Mouse (Mus musculus) c-Kit-positive CD71-positive TER-119-negative erythroid progenitor cells, embryonic 14.5 days (primary cell): ENCODE measurements around the gene Trnt1.

Source experiments
- DNase-seq: peaks from one replicate; pipeline ENCODE4 v3.0.0-alpha.2; 2013; ENCODE audit warnings: low read depth

The Trnt1 gene

DNA sequence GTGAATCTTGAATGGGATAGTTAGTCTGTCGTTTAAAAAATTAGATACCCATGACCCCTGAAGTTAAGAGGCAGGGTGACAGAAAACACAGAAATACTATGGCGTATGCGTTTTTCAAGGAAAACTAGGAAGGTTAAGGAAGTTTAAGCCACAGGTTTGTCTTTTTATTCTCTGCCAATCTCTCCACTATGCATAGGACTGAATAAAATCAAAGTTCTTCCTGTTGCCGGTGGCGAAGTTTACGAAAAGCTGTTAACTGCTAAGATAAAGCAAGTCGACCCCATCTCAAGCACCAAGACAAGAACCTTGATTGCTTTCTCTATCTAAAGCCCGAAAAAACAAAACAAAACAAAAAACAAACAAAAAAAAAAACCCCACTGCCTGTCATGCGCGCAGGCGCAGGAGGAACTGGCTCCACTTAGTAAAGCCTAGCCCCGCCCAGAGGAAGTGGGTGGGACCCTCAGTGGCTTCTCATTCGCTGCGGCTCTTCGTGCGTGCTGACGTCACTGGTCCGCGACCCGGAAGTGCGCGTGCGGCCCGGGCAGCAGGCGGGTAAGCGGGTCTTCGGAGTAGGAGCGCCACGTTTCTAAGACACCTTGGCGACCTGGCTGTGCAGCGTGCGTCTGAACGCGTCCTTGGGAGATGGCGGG lies at the start of gene Trnt1:
Gene Trnt1 (plus strand): TSS at position 481 of the 650 bp plus-strand sequence.
- peak; percentile 96 for DNase-seq

DNA sequence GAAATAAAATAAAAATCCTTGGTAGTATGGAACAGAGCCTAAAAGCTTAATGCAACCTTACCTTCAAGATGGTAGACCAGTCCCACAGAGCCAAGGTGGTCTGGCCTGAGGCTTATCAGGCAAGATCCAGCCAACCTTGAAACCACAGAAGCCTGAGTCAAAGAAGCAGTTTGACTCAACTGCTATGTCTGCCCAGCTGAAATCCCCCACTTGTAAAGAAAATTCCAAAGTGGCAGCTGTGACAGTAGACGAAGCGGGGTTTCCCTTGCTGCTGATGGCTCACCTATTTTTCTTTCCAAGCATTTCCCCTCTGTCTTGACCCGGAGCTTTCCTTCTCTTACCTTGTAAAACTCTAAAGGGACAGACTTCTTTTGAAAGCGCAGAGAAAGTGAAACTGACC lies 43.3 kb upstream of the Trnt1 start:
- no peak for DNase-seq

DNA sequence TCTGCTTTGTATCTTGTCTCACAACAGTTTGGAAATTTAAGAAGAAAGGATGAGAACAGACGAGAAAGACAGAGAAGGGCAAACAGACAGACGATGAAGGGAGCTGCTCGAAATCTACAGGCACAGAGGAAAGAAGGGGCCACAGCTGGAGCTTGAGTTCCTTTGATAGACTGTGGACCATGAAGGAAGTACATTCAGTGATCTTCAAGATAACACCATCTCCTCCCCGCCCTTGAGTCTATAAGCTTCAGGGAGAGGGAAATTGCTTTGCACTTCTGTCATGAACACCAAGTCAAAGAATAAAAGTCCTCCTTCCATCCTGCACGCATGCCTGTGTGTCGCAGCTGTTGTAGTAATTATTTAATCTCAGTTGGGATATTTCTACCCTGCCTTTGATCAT lies 42.8 kb upstream of the Trnt1 start:
- DNase-seq, result no peak

DNA sequence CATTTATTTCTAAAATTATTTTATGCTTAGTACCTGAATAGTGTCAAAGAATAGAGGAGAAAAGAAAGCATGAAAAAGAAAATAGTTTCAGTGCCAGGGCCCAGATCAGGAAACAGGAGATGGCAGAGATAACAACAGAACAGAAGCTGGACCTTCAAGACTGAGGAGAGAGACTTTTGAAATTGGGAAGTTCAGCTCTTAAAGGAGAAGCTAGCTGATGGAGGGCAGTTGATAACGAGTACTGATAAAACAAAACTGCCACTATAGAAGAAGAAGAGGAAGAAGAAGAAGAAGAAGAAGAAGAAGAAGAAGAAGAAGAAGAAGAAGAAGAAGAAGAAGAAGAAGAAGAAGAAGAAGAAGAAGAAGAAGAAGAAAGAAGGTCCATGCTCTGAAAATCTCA lies 41.2 kb upstream of the Trnt1 start:
- no peak for DNase-seq

DNA sequence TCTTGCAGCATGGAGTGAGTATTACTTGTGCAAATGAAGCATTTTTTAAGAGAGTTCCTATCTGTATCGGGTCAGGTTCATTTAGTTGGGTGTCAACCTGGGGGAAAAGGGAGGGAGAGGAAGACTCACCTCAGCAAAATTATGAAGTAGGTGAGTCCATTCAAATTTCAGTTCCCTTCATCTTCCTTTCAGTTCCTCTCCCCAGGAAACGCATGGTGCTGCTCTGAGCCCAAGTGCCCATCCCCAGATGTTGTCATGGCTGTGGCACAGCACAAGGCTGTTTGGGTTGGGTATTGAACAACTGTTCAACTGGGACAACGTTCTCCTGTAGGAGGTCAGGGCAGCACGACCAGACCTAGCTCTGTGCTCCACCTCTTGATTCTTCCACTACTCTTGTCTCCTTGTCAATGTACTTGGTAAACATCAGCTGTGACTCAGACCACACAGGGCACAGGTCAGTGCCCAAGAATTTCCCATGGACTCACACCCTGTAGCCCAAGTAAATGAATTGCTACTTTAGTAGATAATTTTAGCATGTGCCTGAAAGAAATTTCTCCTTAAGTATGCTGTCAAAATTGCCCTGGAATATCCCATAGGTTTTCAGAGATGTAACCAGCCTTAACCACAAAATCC lies 39.1 kb upstream of the Trnt1 start:
- no peak for DNase-seq

DNA sequence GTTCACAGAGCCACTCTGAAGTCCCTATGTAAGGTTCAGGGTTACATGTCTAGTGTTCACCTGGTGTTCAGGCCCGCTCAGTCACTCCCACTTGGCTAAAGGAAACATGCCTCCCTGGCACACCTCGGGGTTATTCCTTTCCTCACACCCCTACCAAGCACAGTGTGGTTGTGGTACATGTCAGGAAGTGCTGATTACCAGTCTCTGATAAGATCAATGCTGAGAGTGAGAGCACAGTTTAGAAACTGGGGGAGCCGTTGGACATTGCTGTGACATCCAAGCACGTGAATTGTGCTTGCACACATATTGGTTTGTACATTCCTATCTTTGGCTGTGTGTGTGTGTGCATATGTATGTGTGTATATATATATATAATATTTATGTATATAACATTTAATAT lies 36.4 kb upstream of the Trnt1 start:
- DNase-seq, result no peak

DNA sequence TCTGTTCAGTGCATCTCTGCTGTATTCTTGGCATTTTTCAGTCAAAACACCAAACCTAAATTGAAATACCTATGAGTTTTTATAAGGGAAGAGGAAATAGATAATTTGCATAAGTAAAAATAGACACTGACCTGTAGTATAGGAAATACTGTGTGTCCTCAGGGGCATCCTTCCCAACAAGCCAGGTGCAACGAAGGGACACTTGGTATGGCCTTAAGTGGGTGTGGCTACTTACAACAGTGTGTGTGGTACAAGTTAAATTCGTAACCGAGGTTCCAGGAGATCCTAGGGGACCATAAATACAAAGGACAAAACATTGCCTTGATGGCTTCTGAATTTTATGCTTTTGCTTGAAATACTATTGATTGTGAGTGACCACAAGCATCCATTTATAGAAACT lies 30.7 kb upstream of the Trnt1 start:
- no peak for DNase-seq

DNA sequence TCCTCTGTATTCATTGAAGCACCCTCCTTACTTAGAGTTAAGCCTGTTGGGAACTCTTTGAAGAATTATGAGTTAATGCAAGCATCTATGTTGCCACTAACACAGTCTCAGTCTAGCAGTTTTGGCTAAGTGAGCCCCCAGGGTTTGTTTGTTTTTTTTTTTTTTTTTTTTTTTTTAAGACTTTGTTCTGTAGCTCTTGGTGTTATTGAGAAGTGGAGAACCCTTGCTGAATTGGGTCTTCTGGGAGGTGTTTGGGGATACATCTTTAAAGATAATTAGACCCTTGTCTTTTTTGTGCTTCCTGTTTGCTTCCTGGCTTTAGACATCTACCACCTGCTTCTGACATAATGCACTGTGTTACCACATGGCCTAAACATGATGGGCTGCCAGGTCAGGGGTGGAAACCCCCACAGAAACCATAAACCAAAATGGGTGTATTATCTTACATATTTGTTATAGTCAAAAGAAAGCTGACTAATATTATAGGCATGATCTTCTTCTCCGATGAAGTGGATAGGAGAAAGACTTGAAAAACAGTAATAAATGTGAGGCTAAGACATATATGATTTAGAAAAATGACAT lies 28.6 kb upstream of the Trnt1 start:
- no peak for DNase-seq

DNA sequence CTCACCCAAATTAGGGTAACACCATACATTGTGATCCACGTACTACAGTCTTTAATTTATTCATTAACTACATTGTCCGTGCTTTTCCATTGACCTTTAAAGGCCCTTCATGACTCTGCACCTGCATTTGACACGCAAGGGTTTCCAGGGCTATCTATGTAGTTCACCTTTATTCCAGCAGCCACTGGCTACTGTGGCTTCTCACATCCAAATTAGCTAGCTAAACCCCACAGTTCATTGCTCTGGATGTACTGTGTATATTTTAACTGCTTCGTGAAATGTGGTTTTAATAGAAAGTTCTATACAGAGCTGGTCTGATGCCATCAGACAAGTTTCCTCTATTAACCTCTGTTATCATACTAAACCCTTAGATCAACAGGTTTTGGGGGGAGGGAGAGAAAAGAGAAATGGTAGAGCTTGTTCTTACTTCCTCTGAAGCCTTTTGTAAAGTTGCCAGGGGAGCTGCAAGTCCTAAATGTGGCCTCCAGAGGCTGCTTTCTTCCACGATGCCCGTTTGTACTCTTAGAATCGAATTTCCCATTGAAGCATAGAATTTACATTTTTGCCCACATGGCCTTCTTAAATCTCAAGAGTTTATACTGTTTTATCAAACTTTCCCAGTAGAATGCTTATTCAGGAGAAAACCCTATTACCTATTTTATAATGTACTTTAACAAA lies 25.2 kb upstream of the Trnt1 start:
- DNase-seq, result no peak

DNA sequence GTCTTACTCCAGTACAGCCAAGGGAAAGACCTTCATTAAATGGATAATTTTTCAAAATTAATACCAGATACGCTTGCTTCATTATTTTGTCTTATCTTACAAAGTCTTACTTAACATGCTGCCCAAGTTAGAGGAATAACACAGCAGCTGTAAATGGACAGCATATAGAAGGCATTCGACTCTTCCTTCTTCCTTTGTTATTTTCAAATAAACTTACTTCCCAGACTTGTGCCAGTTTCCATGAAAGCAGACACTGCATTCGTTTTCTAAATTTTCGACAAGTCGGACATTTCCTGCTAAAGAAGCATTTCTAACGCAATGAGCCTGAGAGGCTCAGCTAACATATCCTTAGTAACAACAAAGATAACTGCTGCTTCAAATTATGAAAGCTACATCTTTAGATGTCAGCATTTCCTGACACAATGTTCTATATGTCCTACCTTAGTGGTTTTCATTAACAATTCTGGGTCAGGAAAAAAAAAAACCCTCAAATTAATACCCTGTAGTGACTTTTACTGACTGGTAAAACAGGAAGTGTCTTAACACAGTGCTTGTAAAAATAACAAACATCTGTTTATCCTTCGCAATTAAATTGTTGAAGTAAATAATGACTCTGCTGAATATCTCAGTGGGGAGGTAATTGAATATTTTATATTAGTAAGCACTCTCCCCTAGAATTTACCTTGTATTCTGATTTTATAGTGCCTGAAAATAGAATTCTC lies 23.1 kb upstream of the Trnt1 start:
- DNase-seq, result no peak

DNA sequence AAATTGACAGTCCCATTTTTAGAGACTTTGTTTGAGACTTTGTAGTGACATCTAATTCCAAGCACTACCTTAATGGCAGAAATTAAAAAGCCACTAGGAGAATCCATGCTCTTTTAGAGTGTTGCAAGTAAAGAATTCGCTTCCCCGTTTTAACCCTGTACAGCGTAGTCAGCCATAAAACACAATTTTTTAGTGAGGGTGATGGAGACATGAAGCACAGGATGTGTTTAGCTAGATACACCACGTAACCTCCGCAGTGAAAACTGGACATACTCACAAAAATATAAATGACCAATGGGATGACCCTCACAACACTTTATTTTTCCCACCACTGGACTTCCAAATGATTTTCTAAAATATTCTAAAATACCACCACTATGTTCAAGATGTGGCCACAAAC lies 21.7 kb upstream of the Trnt1 start:
- DNase-seq, result no peak

DNA sequence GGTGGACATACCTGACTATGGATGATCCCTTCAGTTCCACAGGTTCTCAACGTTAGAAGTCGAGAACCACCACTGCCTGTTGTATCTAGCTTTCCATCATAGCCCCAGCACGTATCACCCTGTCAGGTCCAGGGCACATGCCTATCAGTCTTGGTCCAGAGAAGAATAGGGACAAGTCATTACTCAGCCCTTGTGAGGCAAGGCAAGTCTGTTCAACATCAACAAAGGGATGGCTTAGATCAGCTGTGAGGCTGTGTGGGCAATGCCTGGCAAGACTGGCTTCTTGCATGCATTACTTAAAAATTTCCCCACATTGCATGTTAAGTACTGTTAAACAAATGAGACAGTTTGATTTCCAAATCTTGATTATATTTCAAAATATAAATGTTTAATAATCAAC lies 21.1 kb upstream of the Trnt1 start:
- DNase-seq, result no peak

DNA sequence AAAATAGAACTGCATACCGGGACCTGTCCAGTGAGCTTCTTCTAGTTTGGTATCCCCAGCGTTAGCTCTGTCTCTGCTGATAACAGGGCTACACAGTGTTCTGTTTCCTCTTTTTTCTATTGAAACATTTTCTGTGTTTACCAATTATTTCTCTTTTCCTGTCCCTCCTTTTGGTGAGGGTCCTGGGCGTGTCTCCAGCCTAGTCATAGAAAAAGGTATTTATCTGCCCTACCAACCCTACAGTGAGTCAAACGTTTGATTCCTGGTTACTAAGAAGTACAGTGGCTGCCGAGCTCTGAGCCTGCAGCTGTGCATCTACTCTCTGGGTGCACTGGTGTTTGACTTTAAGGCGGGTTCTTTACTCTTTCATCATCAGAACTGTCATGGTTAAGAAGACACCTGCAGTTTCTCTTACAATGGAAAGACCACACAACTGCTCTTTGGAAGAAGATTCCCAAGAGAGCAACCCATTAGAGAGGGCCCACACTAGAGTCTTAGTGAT lies 20.0 kb upstream of the Trnt1 start, which contains the start of gene Il5ra:
Gene Il5ra (minus strand): TSS at position 151 of the 502 bp plus-strand sequence.
- DNase-seq, result no peak

DNA sequence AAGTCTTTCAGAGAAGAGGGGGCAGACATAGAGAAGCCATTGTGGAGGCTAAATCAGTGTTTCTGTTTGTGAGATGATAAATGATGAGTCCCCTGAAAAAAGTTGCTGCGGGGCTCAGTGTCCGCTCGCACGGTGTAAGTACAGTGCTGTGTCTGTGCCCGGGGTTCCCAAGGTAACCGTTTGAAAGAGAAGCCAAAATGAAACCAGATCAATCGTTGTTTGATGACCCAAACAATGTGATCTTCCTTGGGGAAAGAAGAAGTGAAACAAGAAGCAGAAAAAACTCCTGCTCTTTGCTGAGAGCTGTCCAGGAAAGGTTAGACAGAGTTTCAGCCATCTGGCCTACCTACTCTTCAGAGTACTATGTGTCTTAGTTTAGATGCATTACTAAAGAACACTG lies 18.6 kb upstream of the Trnt1 start:
- DNase-seq, result no peak

DNA sequence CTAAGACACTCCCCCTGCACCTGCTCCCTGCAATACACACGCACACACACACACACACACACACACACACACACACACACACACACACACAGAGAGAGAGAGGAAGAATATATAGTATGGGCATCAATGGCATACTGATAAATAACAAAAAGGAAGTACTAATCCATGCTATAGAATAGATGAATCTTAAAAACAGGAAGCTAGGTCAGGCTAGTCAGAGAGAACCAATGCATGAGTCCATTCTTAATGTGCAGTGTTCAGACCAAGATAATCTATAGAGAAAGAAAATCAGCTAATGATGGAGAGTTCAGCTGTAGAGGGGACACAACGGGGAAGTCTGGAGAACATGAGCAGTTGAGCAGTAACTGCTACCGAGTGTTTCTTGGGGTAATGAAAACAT lies 10.6 kb upstream of the Trnt1 start:
- no peak for DNase-seq

DNA sequence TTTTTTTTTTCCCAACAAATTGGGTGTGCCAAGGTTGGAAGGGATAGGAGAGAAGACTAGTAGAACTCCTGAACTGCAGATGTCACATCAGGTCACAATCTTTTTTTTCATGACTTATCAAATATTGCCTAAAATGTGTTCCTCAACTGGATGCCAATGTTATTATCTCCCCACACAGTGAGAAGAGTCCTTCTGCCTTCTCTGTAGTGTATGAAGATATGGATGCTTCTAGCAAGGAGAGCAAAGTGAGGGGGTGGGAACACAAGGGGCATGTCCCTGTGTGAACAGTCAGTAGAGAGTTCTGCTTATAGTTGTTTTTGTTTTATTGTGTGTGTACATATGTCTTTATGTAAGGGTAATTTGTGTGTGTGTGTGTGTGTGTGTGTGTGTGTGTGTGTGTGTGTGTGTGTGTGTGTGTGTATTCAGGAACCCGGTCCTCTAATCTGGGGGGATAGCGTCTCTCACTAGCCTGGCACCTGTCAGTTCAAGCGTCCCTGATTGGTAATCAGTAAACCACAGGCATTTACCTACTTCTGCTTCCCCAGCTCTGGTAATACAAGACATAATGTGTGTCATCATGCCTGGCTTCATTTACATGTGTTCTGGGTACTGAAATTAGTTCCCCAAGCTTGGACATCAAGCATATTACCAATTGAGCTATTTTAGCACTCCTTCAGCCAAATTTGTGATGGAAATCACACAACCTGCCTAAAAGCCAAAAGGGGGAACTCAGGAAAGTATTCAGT lies 8.3 kb upstream of the Trnt1 start:
- DNase-seq, result no peak

DNA sequence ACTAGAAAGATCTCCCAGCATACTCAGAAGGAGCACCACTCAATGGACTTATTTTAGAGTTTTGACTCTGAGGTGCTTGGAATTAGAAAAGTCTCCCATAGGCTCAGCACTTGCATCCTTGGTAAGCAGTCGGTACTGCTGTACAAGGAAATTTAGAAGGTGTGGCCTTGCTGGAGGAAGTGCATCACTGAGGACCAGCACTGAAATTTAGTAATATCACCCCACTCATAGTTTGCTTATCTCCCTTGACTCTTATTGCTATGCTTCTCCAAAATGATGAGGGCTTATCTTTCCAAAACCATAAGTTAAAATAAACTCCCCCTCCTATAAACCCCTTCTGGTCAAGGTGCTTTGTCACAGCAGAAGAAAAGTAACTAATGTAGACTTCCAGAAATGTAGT lies 7.4 kb upstream of the Trnt1 start:
- no peak for DNase-seq

DNA sequence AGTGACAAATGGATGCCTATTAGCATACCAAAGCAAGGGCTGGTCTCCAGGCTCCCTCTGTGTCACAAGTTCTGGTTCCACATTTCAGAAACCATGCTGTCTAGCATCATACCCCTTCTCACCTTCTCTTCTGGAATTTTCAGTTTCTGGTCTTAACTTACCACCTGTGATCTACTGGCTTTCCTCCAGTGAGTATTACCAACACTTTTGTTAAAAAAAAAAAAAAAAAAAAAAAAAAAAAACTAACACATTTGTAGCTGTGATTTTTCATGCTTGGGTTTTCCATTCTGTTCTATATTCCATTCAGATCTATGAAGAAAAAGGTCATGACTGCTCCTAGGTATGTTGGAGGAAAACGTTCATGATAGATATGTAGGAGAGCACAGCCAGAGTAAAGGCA lies 3.0 kb upstream of the Trnt1 start:
- no peak for DNase-seq

DNA sequence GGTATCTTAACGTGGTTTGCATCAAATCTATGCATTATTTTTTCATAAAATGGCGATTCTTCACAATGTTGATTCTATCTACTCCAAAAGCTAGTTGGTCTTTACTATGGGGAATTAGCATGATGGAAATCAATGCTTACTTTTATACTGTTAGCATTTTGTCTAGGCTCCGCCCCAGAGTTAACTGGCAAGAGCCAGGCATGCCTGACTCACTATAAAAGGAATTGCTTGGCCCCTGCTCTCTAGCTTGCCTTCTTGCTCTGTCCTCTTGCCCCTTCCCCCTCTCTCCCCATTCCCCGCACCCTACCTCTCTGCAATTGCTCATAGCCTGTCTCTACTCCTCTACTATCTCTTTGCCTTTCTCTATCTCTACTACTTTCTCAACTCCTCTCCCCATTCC lies 2.1 kb upstream of the Trnt1 start:
- DNase-seq, result no peak

DNA sequence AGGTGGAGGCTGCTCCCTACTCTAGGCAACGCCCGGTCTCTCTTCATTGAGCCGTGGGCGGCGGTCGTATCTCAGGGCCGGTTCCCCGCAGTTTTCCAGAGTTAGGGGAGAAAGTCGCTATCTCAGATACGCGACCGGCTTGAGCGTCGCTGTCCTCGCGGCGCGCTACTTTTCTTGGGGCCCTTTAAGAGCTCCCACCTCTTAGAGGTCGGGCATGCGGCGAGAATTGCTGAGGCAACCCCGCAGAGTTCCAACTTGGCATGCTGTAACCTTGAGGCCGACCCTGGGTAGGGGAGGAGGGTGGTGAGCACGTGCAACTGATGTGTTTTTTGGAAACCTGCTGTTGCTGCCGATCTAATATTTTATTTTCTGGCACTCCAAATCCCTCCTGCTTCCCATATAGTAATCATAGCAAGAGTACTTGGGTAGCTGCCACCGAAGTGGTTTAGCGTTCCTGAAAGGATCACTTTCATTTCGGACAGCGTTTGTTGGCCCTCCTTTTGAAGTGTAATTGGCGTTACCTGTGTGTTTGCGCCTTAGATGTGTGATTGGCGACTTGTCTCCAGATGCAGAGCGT lies 458 bp downstream of the Trnt1 start:
- no peak for DNase-seq

DNA sequence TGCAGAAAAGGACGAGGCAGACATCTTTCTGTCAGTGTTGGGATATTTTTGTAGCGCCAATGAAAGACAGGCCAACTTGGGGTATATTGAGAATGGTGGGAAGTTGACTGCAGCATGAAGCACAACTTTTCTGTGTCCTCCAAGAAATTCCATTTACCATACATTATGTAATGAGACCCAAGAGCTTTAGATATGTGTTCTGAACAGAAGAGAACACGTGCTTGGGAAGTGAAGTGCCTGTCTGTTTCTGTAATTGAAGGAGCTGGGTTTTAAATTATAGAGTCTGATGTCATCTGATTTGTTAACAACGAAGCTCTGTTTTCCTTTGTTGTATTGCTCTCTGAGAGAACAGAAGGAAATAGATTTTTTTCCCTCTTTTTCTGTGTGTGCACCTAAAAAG lies 1.1 kb downstream of the Trnt1 start:
- DNase-seq, result no peak
